Mouse (Mus musculus) MEL (cell line): ENCODE results near the gene Galntl6. TPM values are rescaled to one million over a fixed set of nuclear protein-coding genes. Genes with fewer than 3 reads are reported as not detected.

ENCODE experiments used
- DNase-seq: peaks from one replicate; pipeline ENCODE4 v3.0.0; 2011; ENCODE audit warnings: low read depth, low spot score
- H3K27ac ChIP-seq: 2 replicates; pipeline ENCODE4 v1.5.1; 2012; ENCODE audit warnings: low read depth, mild to moderate bottlenecking, control low read depth, low read length, moderate library complexity; ENCODE audit not compliant: control insufficient read depth
- H3K27me3 ChIP-seq, 2 experiments: fragments of 150-350 bp in 1 of 2; sonication (generic) in 1 of 2; 2 replicates each; pipeline ENCODE4 v1.6.1; 2012; ENCODE audit warnings: low read length in 2 of 2, mild to moderate bottlenecking in 2 of 2, improper control_type of control experiment in 1 of 2, moderate library complexity in 1 of 2; ENCODE audit not compliant: insufficient read depth in 2 of 2, control insufficient read depth in 1 of 2
- H3K36me3 ChIP-seq, 2 experiments: 2 replicates each; pipeline ENCODE4 v1.6.1; 2012 to 2014; ENCODE audit warnings: low read length in 2 of 2, improper control_type of control experiment in 1 of 2, inconsistent platforms in 1 of 2, mild to moderate bottlenecking in 1 of 2; ENCODE audit not compliant: insufficient read depth in 2 of 2, control insufficient read depth in 1 of 2
- H3K4me1 ChIP-seq, 2 experiments: fragments of 150-350 bp in 1 of 2; sonication (generic) in 1 of 2; 2 replicates each; pipeline ENCODE4 v1.6.1; 2012; ENCODE audit warnings: low read length in 2 of 2, improper control_type of control experiment in 1 of 2, mild to moderate bottlenecking in 1 of 2; ENCODE audit not compliant: insufficient read depth in 2 of 2, control insufficient read depth in 1 of 2
- H3K4me3 ChIP-seq, 2 experiments: fragments of 150-350 bp in 1 of 2; sonication (generic) in 1 of 2; 2 replicates each; pipeline ENCODE4 v1.5.1; 2012; ENCODE audit warnings: low read depth in 2 of 2, low read length in 2 of 2, mild to moderate bottlenecking in 2 of 2, moderate library complexity in 2 of 2, control low read depth in 1 of 2, improper control_type of control experiment in 1 of 2; ENCODE audit not compliant: control insufficient read depth in 1 of 2, insufficient read depth in 1 of 2
- H3K79me2 ChIP-seq: 2 replicates; pipeline ENCODE4 v1.6.1; 2012; ENCODE audit warnings: mild to moderate bottlenecking, low read length, moderate library complexity; ENCODE audit not compliant: control insufficient read depth, poor library complexity, insufficient read depth
- H3K9ac ChIP-seq: 2 replicates; pipeline ENCODE4 v1.6.1; 2012; ENCODE audit warnings: low read depth, mild to moderate bottlenecking, control low read depth, low read length, moderate library complexity; ENCODE audit not compliant: control insufficient read depth, poor library complexity, severe bottlenecking
- H3K9me3 ChIP-seq: fragments of 150-350 bp; sonication (generic); replicated peaks from 2 replicates; pipeline ENCODE4 v1.6.1; 2012; ENCODE audit warnings: mild to moderate bottlenecking, low read length, improper control_type of control experiment, moderate library complexity; ENCODE audit not compliant: insufficient read depth
- BHLHE40 ChIP-seq: IDR thresholded peaks from 2 replicates; pipeline ENCODE4 v1.6.1; 2012; ENCODE audit warnings: low read depth, mild to moderate bottlenecking, inconsistent platforms, low read length, improper control_type of control experiment, borderline replicate concordance
- CHD2 ChIP-seq: IDR thresholded peaks from 2 replicates; pipeline ENCODE4 v1.6.1; 2011; ENCODE audit warnings: low read length, improper control_type of control experiment
- CTCF ChIP-seq, 3 experiments: IDR thresholded peaks in 2 of 3; conservative IDR thresholded peaks in 1 of 3; 2 replicates each; pipeline ENCODE4 v1.5.1; 2011 to 2012; ENCODE audit warnings: low read length in 3 of 3, low read depth in 2 of 3, mild to moderate bottlenecking in 2 of 3, improper control_type of control experiment in 1 of 3, inconsistent platforms in 1 of 3, mixed read lengths in 1 of 3, moderate library complexity in 1 of 3; ENCODE audit not compliant: control insufficient read depth in 1 of 3, insufficient read depth in 1 of 3, poor library complexity in 1 of 3, severe bottlenecking in 1 of 3
- ELF1 ChIP-seq: IDR thresholded peaks from 2 replicates; pipeline ENCODE4 v1.6.1; 2014; ENCODE audit warnings: low read depth, mild to moderate bottlenecking, inconsistent platforms, low read length, improper control_type of control experiment, moderate library complexity
- ETS1 ChIP-seq: IDR thresholded peaks from 2 replicates; pipeline ENCODE4 v1.6.1; 2012; ENCODE audit warnings: low read depth, mild to moderate bottlenecking, inconsistent platforms, low read length, improper control_type of control experiment, moderate library complexity
- GABPA ChIP-seq: IDR thresholded peaks from 2 replicates; pipeline ENCODE4 v1.6.1; 2012; ENCODE audit warnings: low read depth, mild to moderate bottlenecking, inconsistent platforms, low read length, improper control_type of control experiment, moderate library complexity
- JUND ChIP-seq: IDR thresholded peaks from 2 replicates; pipeline ENCODE4 v1.6.1; 2011; ENCODE audit warnings: low read depth, mild to moderate bottlenecking, improper control_type of control experiment, low read length
- KAT2A ChIP-seq: conservative IDR thresholded peaks from 2 replicates; pipeline ENCODE4 v1.6.1; 2012; ENCODE audit warnings: low read depth, low read length, improper control_type of control experiment, inconsistent platforms
- MAFK ChIP-seq: IDR thresholded peaks from 2 replicates; pipeline ENCODE4 v1.6.1; 2011; ENCODE audit warnings: low read depth, mild to moderate bottlenecking, low read length, improper control_type of control experiment, borderline replicate concordance
- MAZ ChIP-seq: IDR thresholded peaks from 2 replicates; pipeline ENCODE4 v1.6.1; 2012; ENCODE audit warnings: low read depth, mild to moderate bottlenecking, inconsistent platforms, low read length, improper control_type of control experiment
- MXI1 ChIP-seq: IDR thresholded peaks from 2 replicates; pipeline ENCODE4 v1.6.1; 2011; ENCODE audit warnings: mild to moderate bottlenecking, low read depth, low read length, improper control_type of control experiment
- MYB ChIP-seq: IDR thresholded peaks from 2 replicates; pipeline ENCODE4 v1.6.1; 2011; ENCODE audit warnings: mild to moderate bottlenecking, low read depth, low read length, improper control_type of control experiment
- MYC ChIP-seq: IDR thresholded peaks from 2 replicates; pipeline ENCODE4 v1.6.1; 2011; ENCODE audit warnings: low read depth, mild to moderate bottlenecking, low read length, improper control_type of control experiment, moderate library complexity
- NELFE ChIP-seq: IDR thresholded peaks from 2 replicates; pipeline ENCODE4 v1.6.1; 2011; ENCODE audit warnings: low read depth, low read length, improper control_type of control experiment
- POLR2A ChIP-seq, 2 experiments: IDR thresholded peaks; 2 replicates each; pipeline ENCODE4 v1.6.1; 2011 to 2012; ENCODE audit warnings: low read length in 2 of 2, mild to moderate bottlenecking in 2 of 2, control low read depth in 1 of 2, improper control_type of control experiment in 1 of 2, low read depth in 1 of 2, moderate library complexity in 1 of 2; ENCODE audit not compliant: control insufficient read depth in 1 of 2, insufficient read depth in 1 of 2, poor library complexity in 1 of 2
- RAD21 ChIP-seq: IDR thresholded peaks from 2 replicates; pipeline ENCODE4 v1.6.1; 2011; ENCODE audit warnings: mild to moderate bottlenecking, low read depth, low read length, improper control_type of control experiment
- SIN3A ChIP-seq: IDR thresholded peaks from 2 replicates; pipeline ENCODE4 v1.6.1; 2012; ENCODE audit warnings: low read length, improper control_type of control experiment, inconsistent platforms
- SMC3 ChIP-seq: IDR thresholded peaks from 2 replicates; pipeline ENCODE4 v1.6.1; 2011; ENCODE audit warnings: low read depth, low read length, improper control_type of control experiment
- TCF12 ChIP-seq: IDR thresholded peaks from 2 replicates; pipeline ENCODE4 v1.6.1; 2014; ENCODE audit warnings: low read depth, mild to moderate bottlenecking, inconsistent platforms, low read length, improper control_type of control experiment, moderate library complexity
- USF1 ChIP-seq: IDR thresholded peaks from 2 replicates; pipeline ENCODE4 v1.6.1; 2014; ENCODE audit warnings: low read depth, mild to moderate bottlenecking, inconsistent platforms, low read length, improper control_type of control experiment, moderate library complexity
- USF2 ChIP-seq, 2 experiments: IDR thresholded peaks; 2 replicates each; pipeline ENCODE4 v1.6.1; 2011 to 2012; ENCODE audit warnings: improper control_type of control experiment in 2 of 2, low read length in 2 of 2, borderline replicate concordance in 1 of 2, inconsistent platforms in 1 of 2, low read depth in 1 of 2, mild to moderate bottlenecking in 1 of 2; ENCODE audit not compliant: insufficient read depth in 1 of 2
- ZKSCAN1 ChIP-seq: IDR thresholded peaks from 2 replicates; pipeline ENCODE4 v1.6.1; 2012; ENCODE audit warnings: low read depth, mild to moderate bottlenecking, inconsistent platforms, low read length, improper control_type of control experiment, moderate library complexity
- ZMIZ1 ChIP-seq: IDR thresholded peaks from 2 replicates; pipeline ENCODE4 v1.6.1; 2012; ENCODE audit warnings: low read depth, mild to moderate bottlenecking, inconsistent platforms, low read length, improper control_type of control experiment, moderate library complexity
- polyA plus RNA-seq, 2 experiments: library from polyadenylated mRNA; stranded (reverse) in 1 of 2; unstranded in 1 of 2; fragments of >175 nt in 1 of 2; fragments of >200 nt in 1 of 2; gene quantifications; 2 replicates each; pipeline versions ENCODE4 v1.2.1 to v1.2.4; 2012; ENCODE audit warnings: low replicate concordance in 2 of 2, low read depth in 1 of 2; ENCODE audit not compliant: insufficient read length in 2 of 2, insufficient read depth in 1 of 2, missing spikeins in 1 of 2
- total RNA-seq: library from RNA; depleted of rRNA; stranded (reverse); fragments of 300-350 nt; gene quantifications from 2 replicates; pipeline ENCODE4 v1.2.3, GENCODE M21; 2012

Gene Galntl6
- total and polyA plus RNA-seq, 3 experiments, result not detected

- TF ChIP-seq MAZ (no peak), RAD21 (no peak), NELFE (no peak)
These were observed 827.5 kb downstream of the Galntl6 start (continued) for GRCm38 (mm10) chr8:58084931-58085330.

GRCm38 (mm10) chr8:58081715-58082114 lies 830.7 kb downstream of the Galntl6 start:
- TF ChIP-seq GABPA (no peak), NELFE (no peak), TCF12 (no peak), ELF1 (no peak), ZMIZ1 (no peak)
- Histone ChIP-seq H3K36me3 (no peaks in the 10 kb centered on the region), H3K9ac (no peak overlapping the region), H3K4me1 (no peaks in the 10 kb centered on the region), H3K27ac (no peak overlapping the region), H3K27me3 (no peaks in the 10 kb centered on the region), H3K79me2 (no peaks in the 10 kb centered on the region), H3K9me3 (no peaks in the 10 kb centered on the region), H3K4me3 (no peak overlapping the region)
- no peak for DNase-seq

GRCm38 (mm10) chr8:58074611-58075010 lies 837.8 kb downstream of the Galntl6 start:
- no peaks in the 10 kb centered on the region for H3K9me3 ChIP-seq
- no peaks in the 10 kb centered on the region for H3K27me3 ChIP-seq
- H3K79me2 ChIP-seq, result no peaks in the 10 kb centered on the region
- H3K4me3 ChIP-seq, result no peak overlapping the region
- H3K36me3 ChIP-seq, result no peaks in the 10 kb centered on the region
- TF ChIP-seq SIN3A (no peak), BHLHE40 (no peak), MXI1 (no peak), CTCF (IDR thresholded peaks at IDR 0.05 in 2 of 3, conservative IDR thresholded peaks at IDR 0.05 in 1 of 3; ENCODE audit: control insufficient read depth in 1 of 3, insufficient read depth in 1 of 3, low read depth in 2 of 3, low read length in 3 of 3, poor library complexity in 1 of 3, severe bottlenecking in 1 of 3) (no peak), ZKSCAN1 (no peak), SMC3 (no peak), MYB (no peak), RAD21 (no peak), MYC (no peak), ETS1 (no peak), GABPA (no peak), MAFK (no peak), USF2 (IDR thresholded peaks at IDR 0.05; ENCODE audit: borderline replicate concordance in 1 of 2, insufficient read depth in 1 of 2, low read depth in 1 of 2, low read length in 2 of 2) (no peak), USF1 (no peak), ELF1 (no peak), TCF12 (no peak), POLR2A (IDR thresholded peaks at IDR 0.05; ENCODE audit: control insufficient read depth in 1 of 2, insufficient read depth in 1 of 2, low read depth in 1 of 2, low read length in 2 of 2, poor library complexity in 1 of 2) (no peak), JUND (no peak), CHD2 (no peak), KAT2A (no peak)
- TF ChIP-seq, all 39 proteins: peak for 0
- H3K27ac ChIP-seq, result no peak overlapping the region
- H3K4me1 ChIP-seq, result no peaks in the 10 kb centered on the region
- no peak for DNase-seq
- H3K9ac ChIP-seq, result no peak overlapping the region
